Mouse (Mus musculus) T-cell, adult 2 months (primary cell): ENCODE measurements at regions not wholly inside any gene's neighbourhood (a gene's known extent, or its start where the extent isn't known, plus 50 kb on each side); places are given as distances from the start of the nearest gene placed in this dataset.

Experiments
- DNase-seq: peaks from one replicate; pipeline ENCODE4 v3.0.0; 2022; ENCODE audit warnings: low spot score

- no peak for DNase-seq
Observed at GRCm38 (mm10) chr1:43247609-43248008, 50.8 kb upstream of the Fhl2 start.

- DNase-seq: no peak
Observed at GRCm38 (mm10) chr1:43250281-43250680, 53.5 kb upstream of the Fhl2 start.

GRCm38 (mm10) chr1:43251356-43251755, 54.6 kb upstream of the Fhl2 start:
- no peak for DNase-seq

DNA sequence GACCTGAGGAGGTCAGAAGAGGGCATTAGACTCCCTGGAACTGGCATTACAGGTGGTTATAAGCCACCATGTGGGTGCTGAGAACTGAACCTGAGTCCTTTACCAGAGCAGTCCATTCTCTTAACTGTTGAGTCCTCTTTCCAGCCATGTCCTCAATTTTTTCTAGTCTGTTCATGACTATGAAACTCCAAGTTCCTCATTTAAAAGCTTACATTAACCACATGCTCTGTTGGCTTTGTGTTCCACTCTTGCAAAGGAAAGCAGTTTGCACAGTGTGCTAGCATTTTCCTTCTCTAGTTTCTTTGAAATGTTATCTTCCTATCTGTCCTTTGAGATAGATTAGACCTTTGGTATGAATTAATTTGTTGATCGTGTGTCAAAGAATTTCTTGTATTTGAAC, 57.3 kb upstream of the Fhl2 start:
- no peak for DNase-seq

GRCm38 (mm10) chr1:43256078-43256477, 59.3 kb upstream of the Fhl2 start:
- no peak for DNase-seq

DNA sequence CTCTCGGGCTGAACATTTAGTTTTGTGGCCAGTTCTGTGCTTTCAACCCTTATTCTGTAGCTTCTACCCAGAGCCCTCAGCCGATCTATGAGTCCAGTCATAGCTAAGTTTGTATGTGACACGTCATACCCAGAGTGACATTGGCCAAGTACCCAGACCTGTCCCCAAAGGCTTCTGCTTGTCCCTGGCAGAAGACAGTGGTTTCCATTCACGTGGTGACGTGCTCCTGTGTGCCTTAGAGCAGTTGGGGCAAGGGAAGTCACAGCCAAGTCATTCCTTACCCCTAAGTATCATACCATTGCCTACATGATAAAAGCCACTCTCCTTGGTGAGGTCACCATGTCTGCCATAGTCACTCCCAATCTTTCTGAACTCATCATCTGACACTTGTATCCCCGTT, 61.1 kb upstream of the Fhl2 start:
- no peak for DNase-seq

DNA sequence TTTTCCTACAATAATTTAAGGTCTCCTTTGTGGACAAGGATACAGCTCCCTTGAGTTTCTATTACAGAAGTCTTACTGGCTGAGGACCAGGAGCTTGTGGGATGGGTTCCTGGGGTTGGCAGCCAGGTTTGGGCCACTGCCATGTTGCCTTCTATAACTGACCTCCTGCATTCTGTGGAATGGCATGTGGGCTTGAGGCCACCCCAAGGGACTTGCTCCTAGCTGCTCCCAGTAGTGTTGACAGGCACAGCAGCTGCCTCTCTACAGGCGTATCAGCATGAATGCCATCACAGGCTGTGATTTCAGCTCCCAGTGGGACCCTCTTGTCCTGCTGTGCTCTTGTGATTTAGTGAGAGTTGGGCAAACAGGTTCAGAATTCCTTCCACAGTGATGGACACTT, 63.1 kb upstream of the Fhl2 start:
- DNase-seq: no peak

DNA sequence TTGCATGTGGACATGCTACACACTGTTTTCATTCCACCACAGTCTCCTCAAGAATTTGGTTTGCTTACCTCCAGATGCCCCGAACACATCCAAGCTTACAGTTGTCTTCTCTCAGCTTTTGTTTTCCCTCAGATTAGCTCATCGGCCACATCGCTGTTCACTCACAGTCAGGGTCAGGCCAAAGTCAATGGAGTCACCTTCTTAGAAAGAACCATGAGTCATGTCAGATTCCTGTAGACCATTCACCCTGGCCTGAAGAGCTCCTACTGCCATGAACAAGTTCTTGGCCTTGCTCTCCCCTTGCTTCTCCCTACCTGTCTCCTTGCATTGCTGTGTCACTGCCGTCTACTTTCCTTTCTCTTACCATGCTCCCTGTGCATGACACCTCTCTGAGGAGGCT, 63.7 kb upstream of the Fhl2 start:
- DNase-seq: no peak

DNA sequence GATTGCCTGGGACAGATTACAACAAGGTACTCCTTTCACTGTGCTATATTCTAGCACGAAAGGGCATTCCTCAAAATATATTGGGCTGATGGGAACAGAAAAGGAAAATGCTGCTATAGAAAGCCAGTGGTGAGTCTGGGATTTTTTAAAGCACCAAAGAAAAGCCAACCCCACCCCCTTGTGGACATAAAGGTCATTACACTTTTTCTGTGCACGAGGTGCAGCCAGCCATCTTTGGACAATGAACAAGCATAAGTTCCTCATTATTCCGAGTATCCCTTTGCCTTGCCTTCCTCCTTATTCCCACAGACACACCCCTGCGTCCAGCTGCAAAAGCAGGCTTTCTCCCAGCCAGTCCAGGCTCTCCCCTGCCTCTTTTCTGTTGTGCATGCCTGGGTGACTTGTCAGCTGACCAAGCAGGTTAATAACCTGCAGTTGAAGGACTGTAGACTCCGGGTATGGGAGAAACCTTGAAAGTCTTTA, 67.7 kb upstream of the Fhl2 start:
- peak; percentile 43 for DNase-seq

DNA sequence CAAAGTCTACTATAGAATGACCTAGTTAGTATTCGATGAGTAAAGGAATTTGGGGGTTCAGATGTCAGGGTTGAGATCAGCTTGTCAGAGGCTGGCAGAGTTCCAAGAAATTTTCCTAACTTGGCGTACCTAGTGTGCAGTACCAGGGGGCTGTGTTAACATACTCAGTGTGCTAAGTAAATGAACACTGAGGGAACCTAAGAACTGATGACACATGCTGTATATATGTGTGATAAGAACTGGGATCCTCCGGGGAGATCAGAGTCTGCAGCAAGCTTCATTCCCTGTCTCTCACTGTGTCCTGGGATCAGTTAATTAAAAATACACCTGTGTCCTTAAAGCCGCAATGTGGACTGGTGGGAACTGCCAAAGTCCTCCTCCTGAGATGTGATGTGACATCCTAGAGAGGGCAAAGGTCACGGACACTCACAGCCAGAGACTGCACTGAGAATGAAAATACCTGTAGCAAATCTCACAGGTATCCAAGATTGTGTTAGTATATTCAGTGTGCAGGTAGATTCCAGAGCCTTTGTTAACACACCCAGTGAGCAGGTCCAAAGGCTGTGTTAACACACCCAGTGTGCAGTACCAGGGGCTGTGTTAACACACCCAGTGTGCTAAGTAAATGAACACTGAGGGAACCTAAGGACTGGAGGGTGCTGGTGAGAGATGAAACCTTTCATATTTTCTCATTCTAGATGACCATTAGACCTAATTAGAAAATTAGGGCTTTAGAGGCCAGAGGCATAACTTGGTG, 69.1 kb upstream of the Fhl2 start:
- no peak for DNase-seq

DNA sequence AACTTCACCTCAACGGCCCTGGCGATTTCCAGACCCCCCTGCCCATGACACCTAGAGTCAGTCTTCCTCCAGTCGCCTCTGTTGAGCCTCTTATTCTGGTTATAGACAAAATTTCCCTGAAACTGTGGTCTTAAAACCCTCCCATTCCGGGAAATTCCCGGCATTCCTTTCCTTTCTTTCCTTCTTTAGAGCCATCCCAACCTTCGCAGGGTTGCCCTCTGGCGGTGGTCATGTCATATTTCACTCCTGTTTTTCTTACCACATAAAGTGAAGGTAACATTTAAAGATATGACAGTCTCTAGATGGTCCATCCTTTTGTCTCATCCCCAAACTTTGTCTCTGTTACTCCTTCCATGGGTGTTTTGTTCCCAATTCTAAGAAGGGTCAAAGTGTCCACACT, 72.9 kb upstream of the Fhl2 start:
- DNase-seq: no peak

GRCm38 (mm10) chr1:43273236-43273868, 76.6 kb upstream of the Fhl2 start:
- no peak for DNase-seq

GRCm38 (mm10) chr1:43291736-43292135, 95.0 kb upstream of the Fhl2 start:
- DNase-seq: no peak

- no peak for DNase-seq
Observed at GRCm38 (mm10) chr1:43292561-43292960, 95.8 kb upstream of the Fhl2 start.

- DNase-seq: no peak
Observed at GRCm38 (mm10) chr1:43294221-43295012, 97.6 kb upstream of the Fhl2 start.

DNA sequence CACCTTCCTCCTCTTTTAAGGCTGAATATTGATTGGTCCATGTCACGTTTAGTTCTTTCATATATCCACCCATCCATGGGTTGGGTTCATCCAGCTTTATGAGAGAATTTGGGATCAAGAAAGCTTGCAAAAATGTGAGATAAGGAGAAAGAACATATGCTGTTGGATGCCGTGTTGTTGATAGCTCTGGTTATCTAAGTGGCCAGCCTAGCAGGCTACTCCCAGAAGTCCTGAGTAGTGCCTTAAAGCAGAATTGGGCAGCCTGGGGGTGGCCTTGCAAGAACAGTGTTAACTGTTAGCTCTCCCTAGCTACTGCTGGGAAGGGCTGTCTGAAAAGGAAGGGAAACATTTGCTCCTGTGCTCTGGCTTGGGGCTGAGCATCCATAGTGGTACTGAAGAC, 100.8 kb upstream of the Fhl2 start:
- DNase-seq: no peak

GRCm38 (mm10) chr1:43298746-43299145, 102.0 kb upstream of the Fhl2 start:
- DNase-seq: no peak

DNA sequence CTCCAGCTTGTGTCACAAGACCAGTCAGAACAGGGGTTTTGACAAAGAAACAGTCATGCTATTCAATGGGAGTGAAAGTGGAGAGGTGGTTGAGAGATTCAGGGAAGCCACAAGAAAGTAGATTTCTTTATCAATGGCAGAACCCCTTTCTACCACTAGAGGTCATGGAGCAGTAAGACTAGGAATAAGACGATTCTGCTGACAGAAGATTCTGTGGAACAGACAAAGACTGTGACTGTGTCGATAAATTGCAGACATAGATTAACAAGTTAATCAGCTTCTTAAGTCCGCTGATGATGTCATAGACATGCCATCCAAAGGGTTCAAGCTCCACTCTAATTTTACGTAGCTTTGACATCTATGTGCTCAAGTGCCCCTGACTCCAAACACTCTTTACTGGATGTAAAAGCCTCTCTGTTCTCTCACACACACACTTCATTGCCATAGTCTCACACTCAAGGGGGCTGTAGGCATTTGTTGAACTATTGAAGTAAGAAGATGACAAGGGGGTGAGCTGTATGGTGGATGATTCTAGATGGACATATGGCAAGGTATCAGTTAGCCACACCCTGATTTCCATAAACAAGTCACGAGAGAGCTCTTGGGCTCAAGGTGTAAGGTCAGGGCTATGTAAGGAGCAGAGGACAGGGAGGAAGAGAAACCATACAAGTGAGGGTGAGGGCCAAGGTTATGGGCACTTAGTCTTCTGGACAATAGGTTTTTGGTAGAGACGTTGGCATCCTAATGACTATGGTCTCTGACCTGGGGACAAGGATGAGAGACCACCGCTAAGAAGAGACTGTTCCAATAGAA, 102.9 kb upstream of the Fhl2 start:
- DNase-seq: peak; percentile 18

DNA sequence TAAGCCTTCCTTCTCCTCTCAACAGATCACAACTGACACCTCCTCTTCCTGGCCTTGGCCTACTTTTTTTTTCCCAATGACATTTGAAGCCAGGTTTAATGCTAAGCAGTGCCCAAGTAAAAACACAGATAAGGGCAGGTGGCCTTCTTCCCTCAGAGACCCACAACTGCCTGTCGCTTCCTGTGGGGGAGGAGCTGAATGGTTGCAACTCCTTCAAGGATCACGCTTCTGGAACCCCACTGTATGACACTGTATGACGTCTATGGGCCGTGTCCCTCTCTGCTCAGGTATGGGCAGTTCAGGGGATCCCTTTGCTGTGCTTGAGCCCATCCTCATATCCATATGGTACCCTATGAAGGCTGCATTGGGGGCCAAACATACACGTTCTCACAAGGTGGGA, 103.9 kb upstream of the Fhl2 start:
- no peak for DNase-seq

- no peak for DNase-seq
Observed at GRCm38 (mm10) chr1:43301866-43302571, 105.2 kb upstream of the Fhl2 start.

- DNase-seq: no peak
Observed at GRCm38 (mm10) chr1:43302657-43303056, 105.9 kb upstream of the Fhl2 start.
